Mouse (Mus musculus): ENCODE results near the gene Tex26. TPM values are rescaled to one million over a fixed set of nuclear protein-coding genes. Genes with fewer than 3 reads are reported as not detected.
A peak's percentile ranks its signal among the peaks of the same experiment; 100 is the strongest.

The Tex26 gene
- 1.3 and 2.1 TPM in 2 replicates for polyA plus RNA-seq (2015; fragmentation: Nextera tagmentation; extraction: Ambion mirVana)

- ATAC-seq (replicated peaks), result peak; percentile 86
- no peaks in the 10 kb centered on the region for H3K36me3 ChIP-seq
- peak within 1 kb of the TSS; percentile 62 for H3K9ac ChIP-seq (replicated peaks)
- H3K9me3 ChIP-seq, result no peaks in the 10 kb centered on the region
- H3K27me3 ChIP-seq, result no peaks in the 10 kb centered on the region
- H3K4me1 ChIP-seq, result peaks cover 50% of the 10 kb centered on the region
- peak within 1 kb of the TSS; percentile 78 for H3K4me2 ChIP-seq (replicated peaks)
- H3K27ac ChIP-seq (replicated peaks), result peak within 1 kb of the TSS; percentile 97
- WGBS, result under 1% methylated on average over 25 of the region's 25 CpGs
- H3K4me3 ChIP-seq, result peak within 1 kb of the TSS; percentile 48
These were observed at the start of gene Tex26 for GRCm38 (mm10) chr5:149439531-149440179. Gene Tex26 (plus strand): TSS chr5:149439660.

- no peak overlapping the region for H3K4me2 ChIP-seq (replicated peaks)
- H3K9ac ChIP-seq (replicated peaks), result no peak overlapping the region
- no peak overlapping the region for H3K27ac ChIP-seq (replicated peaks)
- no peaks in the 10 kb centered on the region for H3K4me1 ChIP-seq
- WGBS, result 70% methylated on average over 18 of the region's 18 CpGs
- no peak overlapping the region for H3K4me3 ChIP-seq
- no peaks in the 10 kb centered on the region for H3K9me3 ChIP-seq
- no peaks in the 10 kb centered on the region for H3K27me3 ChIP-seq
- H3K36me3 ChIP-seq, result no peaks in the 10 kb centered on the region
- no peak for ATAC-seq (replicated peaks)
These were observed 47.7 kb upstream of the Tex26 start for GRCm38 (mm10) chr5:149391574-149392375.

- no peaks in the 10 kb centered on the region for H3K4me1 ChIP-seq
- 76% methylated on average over 6 of the region's 6 CpGs for WGBS
These were observed 47.0 kb upstream of the Tex26 start for GRCm38 (mm10) chr5:149392420-149392988.

GRCm38 (mm10) chr5:149401446-149401975, 37.9 kb upstream of the Tex26 start:
- WGBS, result 87% methylated on average over 7 of the region's 7 CpGs
- Histone ChIP-seq H3K4me3 (no peak overlapping the region), H3K27ac (replicated peaks) (no peak overlapping the region), H3K9me3 (no peaks in the 10 kb centered on the region), H3K9ac (replicated peaks) (no peak overlapping the region), H3K27me3 (no peaks in the 10 kb centered on the region), H3K4me2 (replicated peaks) (no peak overlapping the region), H3K4me1 (peaks cover 5% of the 10 kb centered on the region), H3K36me3 (no peaks in the 10 kb centered on the region)
- ATAC-seq (replicated peaks), result no peak

More at GRCm38 (mm10) chr5:149392420-149392988, 47.0 kb upstream of the Tex26 start:
- Histone ChIP-seq H3K36me3 (no peaks in the 10 kb centered on the region), H3K27ac (replicated peaks) (no peak overlapping the region), H3K9me3 (no peaks in the 10 kb centered on the region), H3K4me2 (replicated peaks) (no peak overlapping the region), H3K4me3 (no peak overlapping the region), H3K27me3 (no peaks in the 10 kb centered on the region), H3K9ac (replicated peaks) (no peak overlapping the region)
- ATAC-seq (replicated peaks), result no peak

- Histone ChIP-seq H3K27ac (replicated peaks) (no peak overlapping the region), H3K9me3 (no peaks in the 10 kb centered on the region), H3K36me3 (no peaks in the 10 kb centered on the region), H3K27me3 (no peaks in the 10 kb centered on the region), H3K4me1 (peaks cover 8% of the 10 kb centered on the region), H3K4me2 (replicated peaks) (no peak overlapping the region), H3K4me3 (no peak overlapping the region), H3K9ac (replicated peaks) (no peak overlapping the region)
- 94% methylated on average over 10 of the region's 10 CpGs for WGBS
- no peak for ATAC-seq (replicated peaks)
These were observed 37.4 kb upstream of the Tex26 start for GRCm38 (mm10) chr5:149402029-149402428.

GRCm38 (mm10) chr5:149403386-149403785, 36.1 kb upstream of the Tex26 start:
- no peaks in the 10 kb centered on the region for H3K27me3 ChIP-seq
- no peak overlapping the region for H3K4me3 ChIP-seq
- H3K9ac ChIP-seq (replicated peaks), result no peak overlapping the region
- H3K36me3 ChIP-seq, result no peaks in the 10 kb centered on the region
- no peak for ATAC-seq (replicated peaks)
- no peak overlapping the region for H3K4me2 ChIP-seq (replicated peaks)
- no peak overlapping the region for H3K27ac ChIP-seq (replicated peaks)
- H3K4me1 ChIP-seq, result peaks cover 8% of the 10 kb centered on the region
- WGBS, result 61% methylated on average over 5 of the region's 5 CpGs
- H3K9me3 ChIP-seq, result no peaks in the 10 kb centered on the region

- ATAC-seq (replicated peaks), result no peak
- no peak overlapping the region for H3K27ac ChIP-seq (replicated peaks)
- peaks cover 8% of the 10 kb centered on the region for H3K4me1 ChIP-seq
- 81% methylated on average over 5 of the region's 5 CpGs for WGBS
- H3K36me3 ChIP-seq, result no peaks in the 10 kb centered on the region
- H3K4me3 ChIP-seq, result no peak overlapping the region
- H3K4me2 ChIP-seq (replicated peaks), result no peak overlapping the region
- H3K9ac ChIP-seq (replicated peaks), result no peak overlapping the region
- no peaks in the 10 kb centered on the region for H3K9me3 ChIP-seq
- H3K27me3 ChIP-seq, result no peaks in the 10 kb centered on the region
These were observed 34.8 kb upstream of the Tex26 start for GRCm38 (mm10) chr5:149404710-149405109.

- peaks cover 20% of the 10 kb centered on the region for H3K4me1 ChIP-seq
- H3K4me3 ChIP-seq, result no peak overlapping the region
- no peak overlapping the region for H3K9ac ChIP-seq (replicated peaks)
- H3K36me3 ChIP-seq, result no peaks in the 10 kb centered on the region
- H3K27me3 ChIP-seq, result no peaks in the 10 kb centered on the region
- no peak overlapping the region for H3K4me2 ChIP-seq (replicated peaks)
- ATAC-seq (replicated peaks), result peak; percentile 72
- H3K9me3 ChIP-seq, result no peaks in the 10 kb centered on the region
- 51% methylated on average over 8 of the region's 8 CpGs for WGBS
- peak overlapping the region; percentile 65 for H3K27ac ChIP-seq (replicated peaks)
These were observed 32.6 kb upstream of the Tex26 start for GRCm38 (mm10) chr5:149406791-149407276.

- no peak overlapping the region for H3K4me2 ChIP-seq (replicated peaks)
- H3K4me1 ChIP-seq, result peaks cover 30% of the 10 kb centered on the region
- H3K9ac ChIP-seq (replicated peaks), result no peak overlapping the region
- H3K27me3 ChIP-seq, result no peaks in the 10 kb centered on the region
- no peaks in the 10 kb centered on the region for H3K36me3 ChIP-seq
- no peak overlapping the region for H3K4me3 ChIP-seq
- no peak overlapping the region for H3K27ac ChIP-seq (replicated peaks)
- H3K9me3 ChIP-seq, result no peaks in the 10 kb centered on the region
- ATAC-seq (replicated peaks), result no peak
- WGBS, result 92% methylated on average over 3 of the region's 3 CpGs
These were observed 30.0 kb upstream of the Tex26 start for GRCm38 (mm10) chr5:149409502-149409901.

- H3K27me3 ChIP-seq, result no peaks in the 10 kb centered on the region
- H3K4me2 ChIP-seq (replicated peaks), result peak within 1 kb of the TSS; percentile 52
- H3K36me3 ChIP-seq, result no peaks in the 10 kb centered on the region
- H3K4me3 ChIP-seq, result peak within 1 kb of the TSS; percentile 26
- peak; percentile 62 for ATAC-seq (replicated peaks)
- WGBS, result 3% methylated on average over 38 of the region's 38 CpGs
- H3K4me1 ChIP-seq, result peaks cover 23% of the 10 kb centered on the region
- no peaks in the 10 kb centered on the region for H3K9me3 ChIP-seq
- peak within 1 kb of the TSS; percentile 39 for H3K9ac ChIP-seq (replicated peaks)
- H3K27ac ChIP-seq (replicated peaks), result 0 out of 2 replicates have a peak within 1 kb of the TSS, but pooled peaks have one; percentile 19
These were observed 27.8 kb upstream of the Tex26 start, which contains the start of gene Medag for GRCm38 (mm10) chr5:149411509-149412193. Gene Medag (plus strand): TSS chr5:149411749.

- Histone ChIP-seq H3K4me3 (peak overlapping the region; percentile 26), H3K4me2 (replicated peaks) (peak overlapping the region; percentile 52), H3K27ac (replicated peaks) (no peak overlapping the region), H3K36me3 (no peaks in the 10 kb centered on the region), H3K9me3 (no peaks in the 10 kb centered on the region), H3K4me1 (peaks cover 22% of the 10 kb centered on the region), H3K9ac (replicated peaks) (peak overlapping the region; percentile 39), H3K27me3 (no peaks in the 10 kb centered on the region)
- no peak; the same call in 1 of the 2 replicates for ATAC-seq (replicated peaks)
- 32% methylated on average over 11 of the region's 11 CpGs for WGBS
These were observed 27.3 kb upstream of the Tex26 start for GRCm38 (mm10) chr5:149412194-149412575.

Measured in forebrain, embryonic 15.5 days (tissue).